Mouse (Mus musculus) liver, embryonic 16.5 days (tissue): ENCODE measurements at regions not wholly inside any gene's neighbourhood (a gene's known extent, or its start where the extent isn't known, plus 50 kb on each side); places are given as distances from the start of the nearest gene placed in this dataset.

Experiments used
- ATAC-seq: fragments of 200-750 bp; cut with Nextera tagmentation; 2 replicates; pipeline ENCODE4 v1.8.0; 2017; ENCODE audit warnings: low read depth, mild to moderate bottlenecking, moderate number of reproducible peaks, moderate library complexity
- H3K27ac ChIP-seq: fragments of 300-500 bp; sonication (generic); 2 replicates; pipeline ENCODE4 v1.5.1; 2014; ENCODE audit warnings: mild to moderate bottlenecking, low read length
- H3K27me3 ChIP-seq: fragments of 300-500 bp; sonication (generic); 2 replicates; pipeline ENCODE4 v1.6.1; 2014; ENCODE audit warnings: low read depth, low read length, mixed read lengths; ENCODE audit not compliant: control insufficient read depth, insufficient read depth
- H3K36me3 ChIP-seq: fragments of 300-500 bp; sonication (generic); 2 replicates; pipeline ENCODE4 v1.6.1; 2014; ENCODE audit warnings: mild to moderate bottlenecking; ENCODE audit not compliant: control insufficient read depth, insufficient read depth
- H3K4me1 ChIP-seq: fragments of 300-500 bp; sonication (generic); 2 replicates; pipeline ENCODE4 v1.6.1; 2014; ENCODE audit warnings: low read depth, low read length, mixed read lengths; ENCODE audit not compliant: control insufficient read depth
- H3K4me2 ChIP-seq: fragments of 300-500 bp; sonication (generic); 2 replicates; pipeline ENCODE4 v1.6.1; 2014; ENCODE audit warnings: low read depth, low read length, mixed read lengths
- H3K4me3 ChIP-seq: fragments of 300-500 bp; sonication (generic); 2 replicates; pipeline ENCODE4 v1.5.1; 2014; ENCODE audit warnings: low read depth, mild to moderate bottlenecking, low read length
- H3K9ac ChIP-seq: fragments of 300-500 bp; sonication (generic); 2 replicates; pipeline ENCODE4 v1.6.1; 2014; ENCODE audit warnings: low read depth, low read length
- H3K9me3 ChIP-seq: fragments of 300-500 bp; sonication (generic); replicated peaks from 2 replicates; pipeline ENCODE4 v1.6.1; 2016; ENCODE audit warnings: low read length; ENCODE audit not compliant: control insufficient read depth
- WGBS: fragments of 180-500 bp; shearing (Covaris S2); extraction: QIAGEN DNeasy Blood & Tissue Kit; methylation state at CpG from one replicate; pipeline ENCODE4 v1.1.7; 2014; ENCODE audit not compliant: insufficient replicate concordance; 5-methylcytosine and 5-hydroxymethylcytosine counted together

GRCm38 (mm10) chr3:60395299-60395698 lies 77.3 kb upstream of the Mbnl1 start:
- H3K4me2 ChIP-seq, result 0 out of 2 replicates have a peak overlapping the region, but pooled peaks have one; percentile 4
- ATAC-seq, result peak; percentile 95
- H3K27me3 ChIP-seq, result no peaks in the 10 kb centered on the region
- peak overlapping the region; percentile 5; the same call in 1 of the 2 replicates for H3K27ac ChIP-seq
- no peak overlapping the region for H3K9ac ChIP-seq
- peaks cover 11% of the 10 kb centered on the region for H3K4me1 ChIP-seq
- H3K36me3 ChIP-seq, result no peaks in the 10 kb centered on the region
- WGBS, result 14% methylated on average over 4 of the region's 4 CpGs
- H3K9me3 ChIP-seq, result no peaks in the 10 kb centered on the region
- H3K4me3 ChIP-seq, result no peak overlapping the region

- no peak overlapping the region for H3K27ac ChIP-seq
- H3K9ac ChIP-seq, result no peak overlapping the region
- no peak overlapping the region for H3K4me3 ChIP-seq
- no peaks in the 10 kb centered on the region for H3K27me3 ChIP-seq
- H3K4me1 ChIP-seq, result peaks cover 11% of the 10 kb centered on the region
- H3K4me2 ChIP-seq, result no peak overlapping the region
- no peaks in the 10 kb centered on the region for H3K9me3 ChIP-seq
- H3K36me3 ChIP-seq, result no peaks in the 10 kb centered on the region
- WGBS, result 66% methylated on average over 3 of the region's 3 CpGs
- no peak for ATAC-seq
Observed at GRCm38 (mm10) chr3:60396971-60397370, 75.7 kb upstream of the Mbnl1 start.

GRCm38 (mm10) chr3:60398796-60399195 lies 73.8 kb upstream of the Mbnl1 start:
- Histone ChIP-seq H3K4me3 (no peak overlapping the region), H3K27ac (no peak overlapping the region), H3K4me2 (no peak overlapping the region), H3K9me3 (no peaks in the 10 kb centered on the region), H3K27me3 (no peaks in the 10 kb centered on the region), H3K36me3 (no peaks in the 10 kb centered on the region), H3K4me1 (peaks cover 11% of the 10 kb centered on the region), H3K9ac (no peak overlapping the region)
- no peak for ATAC-seq

- Histone ChIP-seq H3K4me1 (no peaks in the 10 kb centered on the region), H3K27me3 (no peaks in the 10 kb centered on the region), H3K4me3 (no peak overlapping the region), H3K27ac (no peak overlapping the region), H3K4me2 (no peak overlapping the region), H3K9ac (no peak overlapping the region), H3K36me3 (no peaks in the 10 kb centered on the region), H3K9me3 (no peaks in the 10 kb centered on the region)
- ATAC-seq, result no peak
- WGBS, result 71% methylated on average over 5 of the region's 5 CpGs
Observed at GRCm38 (mm10) chr3:60402251-60402830, 70.3 kb upstream of the Mbnl1 start.

DNA sequence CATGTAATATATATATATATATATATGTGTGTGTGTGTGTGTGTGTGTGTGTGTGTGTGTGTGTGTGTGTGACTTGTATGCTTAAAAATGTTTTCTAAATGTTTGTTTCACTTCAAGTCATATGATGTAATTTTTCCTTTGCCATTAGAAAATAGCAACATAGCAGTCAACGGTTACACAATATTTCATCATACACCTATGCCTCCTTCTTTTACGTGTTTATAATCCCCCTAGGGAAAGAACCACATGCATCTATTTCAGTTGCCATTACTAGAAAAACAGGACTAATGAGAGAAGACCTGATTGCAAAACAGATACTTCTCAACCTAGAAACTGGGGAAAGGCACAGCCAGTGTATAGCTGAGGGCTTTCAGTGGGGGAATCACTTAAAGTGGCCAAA lies 65.2 kb upstream of the Mbnl1 start:
- no peak for ATAC-seq
- no peak overlapping the region for H3K9ac ChIP-seq
- no peak overlapping the region for H3K4me3 ChIP-seq
- no peaks in the 10 kb centered on the region for H3K9me3 ChIP-seq
- peaks cover 3% of the 10 kb centered on the region for H3K4me1 ChIP-seq
- 65% methylated on average over 2 of the region's 2 CpGs for WGBS
- H3K36me3 ChIP-seq, result no peaks in the 10 kb centered on the region
- no peaks in the 10 kb centered on the region for H3K27me3 ChIP-seq
- H3K27ac ChIP-seq, result no peak overlapping the region
- no peak overlapping the region for H3K4me2 ChIP-seq

DNA sequence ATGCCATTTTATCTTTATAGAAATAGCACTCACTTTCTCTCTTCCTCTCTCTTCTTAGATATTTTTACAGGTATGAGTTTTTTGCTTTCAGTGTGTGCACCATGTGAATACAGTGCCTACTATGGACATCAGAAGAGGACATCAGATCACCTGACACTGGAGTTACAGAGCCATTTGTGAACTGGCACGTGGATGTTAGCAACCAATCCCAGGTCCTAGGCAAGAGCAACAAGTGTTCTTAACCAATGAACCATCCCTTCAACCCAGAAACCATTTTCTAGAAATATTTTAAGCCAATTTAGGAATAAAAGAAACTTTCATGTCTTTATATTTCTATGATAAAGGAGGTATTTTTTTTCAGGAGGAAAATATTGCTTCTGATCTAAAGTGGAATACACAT lies 64.7 kb upstream of the Mbnl1 start:
- ATAC-seq, result 0 out of 2 replicates have a peak, but pooled peaks have one; percentile 47
- Histone ChIP-seq H3K4me2 (no peak overlapping the region), H3K9ac (no peak overlapping the region)

GRCm38 (mm10) chr3:60408553-60409282 lies 63.9 kb upstream of the Mbnl1 start:
- no peaks in the 10 kb centered on the region for H3K9me3 ChIP-seq
- 4% methylated on average over 7 of the region's 7 CpGs for WGBS
- H3K4me3 ChIP-seq, result peak overlapping the region; percentile 52
- H3K9ac ChIP-seq, result peak overlapping the region; percentile 37
- H3K27me3 ChIP-seq, result no peaks in the 10 kb centered on the region
- H3K36me3 ChIP-seq, result no peaks in the 10 kb centered on the region
- peaks cover 3% of the 10 kb centered on the region for H3K4me1 ChIP-seq
- peak; percentile 70 for ATAC-seq
- peak overlapping the region; percentile 22 for H3K27ac ChIP-seq
- H3K4me2 ChIP-seq, result peak overlapping the region; percentile 54

More for the DNA sequence above, 64.7 kb upstream of the Mbnl1 start:
- Histone ChIP-seq H3K4me3 (no peak overlapping the region), H3K36me3 (no peaks in the 10 kb centered on the region), H3K4me1 (peaks cover 3% of the 10 kb centered on the region), H3K27ac (no peak overlapping the region), H3K9me3 (no peaks in the 10 kb centered on the region), H3K27me3 (no peaks in the 10 kb centered on the region)
- 50% methylated on average over 1 of the region's 1 CpGs for WGBS

GRCm38 (mm10) chr3:60409283-60409633 lies 63.4 kb upstream of the Mbnl1 start:
- ATAC-seq, result 0 out of 2 replicates have a peak, but pooled peaks have one; percentile 28
- H3K4me1 ChIP-seq, result peaks cover 3% of the 10 kb centered on the region
- peak overlapping the region; percentile 54 for H3K4me2 ChIP-seq
- peak overlapping the region; percentile 52 for H3K4me3 ChIP-seq
- H3K9ac ChIP-seq, result peak overlapping the region; percentile 37
- no peaks in the 10 kb centered on the region for H3K27me3 ChIP-seq
- H3K36me3 ChIP-seq, result no peaks in the 10 kb centered on the region
- H3K9me3 ChIP-seq, result no peaks in the 10 kb centered on the region
- H3K27ac ChIP-seq, result peak overlapping the region; percentile 22

DNA sequence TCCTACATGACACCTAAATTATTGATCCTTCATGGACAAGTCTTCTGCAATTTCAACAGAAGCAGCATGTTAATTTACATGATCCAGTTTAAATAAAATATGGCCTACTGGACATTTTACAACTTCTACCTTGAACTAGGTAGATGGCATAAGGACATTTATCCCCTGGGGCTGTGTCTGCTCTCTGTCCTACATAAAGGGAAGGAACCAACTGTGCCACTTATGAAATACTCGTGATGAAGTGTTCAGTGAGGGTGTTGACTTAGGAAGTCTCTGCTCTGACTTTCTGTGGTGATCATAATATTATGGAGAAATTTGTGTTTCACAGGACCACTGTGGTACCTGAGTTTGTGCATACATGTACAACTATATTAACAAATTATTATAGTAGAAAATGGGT lies 60.9 kb upstream of the Mbnl1 start:
- Histone ChIP-seq H3K9me3 (no peaks in the 10 kb centered on the region), H3K9ac (no peak overlapping the region), H3K4me2 (no peak overlapping the region), H3K4me3 (no peak overlapping the region), H3K27ac (no peak overlapping the region), H3K27me3 (no peaks in the 10 kb centered on the region), H3K4me1 (peaks cover 3% of the 10 kb centered on the region), H3K36me3 (no peaks in the 10 kb centered on the region)
- ATAC-seq, result no peak
- WGBS, result 38% methylated on average over 1 of the region's 1 CpGs
